Mouse (Mus musculus) midbrain, embryonic 15.5 days (tissue): ENCODE measurements around the gene Tex19.2. TPM values are rescaled to one million over a fixed set of nuclear protein-coding genes. Genes with fewer than 3 reads are reported as not detected.

ENCODE experiments used
- ATAC-seq: fragments of 200-750 bp; cut with Nextera tagmentation; replicated peaks from 2 replicates; pipeline ENCODE4 v1.8.0; 2017; ENCODE audit warnings: moderate TSS enrichment
- H3K27ac ChIP-seq: fragments of 300-500 bp; sonication (generic); 2 replicates; pipeline ENCODE4 v1.5.1; 2015; ENCODE audit warnings: mild to moderate bottlenecking, inconsistent platforms
- H3K27me3 ChIP-seq: fragments of 300-500 bp; sonication (generic); replicated peaks from 2 replicates; pipeline ENCODE4 v1.6.1; 2015; ENCODE audit warnings: inconsistent platforms
- H3K36me3 ChIP-seq: fragments of 300-500 bp; sonication (generic); replicated peaks from 2 replicates; pipeline ENCODE4 v1.6.1; 2015; ENCODE audit warnings: inconsistent platforms
- H3K4me1 ChIP-seq: fragments of 300-500 bp; sonication (generic); 2 replicates; pipeline ENCODE4 v1.6.1; 2015; ENCODE audit warnings: inconsistent platforms
- H3K4me2 ChIP-seq: fragments of 300-500 bp; sonication (generic); 2 replicates; pipeline ENCODE4 v1.6.1; 2015; ENCODE audit warnings: inconsistent platforms, mild to moderate bottlenecking, moderate library complexity
- H3K4me3 ChIP-seq: fragments of 300-500 bp; sonication (generic); 2 replicates; pipeline ENCODE4 v1.5.1; 2015; ENCODE audit warnings: mild to moderate bottlenecking, inconsistent platforms
- H3K9ac ChIP-seq: fragments of 300-500 bp; sonication (generic); 2 replicates; pipeline ENCODE4 v1.6.1; 2015; ENCODE audit warnings: mild to moderate bottlenecking, inconsistent platforms
- H3K9me3 ChIP-seq: fragments of 300-500 bp; sonication (generic); 2 replicates; pipeline ENCODE4 v1.6.1; 2016; ENCODE audit warnings: inconsistent platforms
- WGBS: fragments of 180-500 bp; shearing (Covaris S2); methylation state at CpG from one replicate; pipeline ENCODE4 v1.1.7; 2015; ENCODE audit warnings: mixed read lengths; 5-methylcytosine and 5-hydroxymethylcytosine counted together
- polyA plus RNA-seq: library from polyadenylated mRNA; unstranded; fragments of >200 nt; fragmentation: Nextera tagmentation; extraction: Ambion mirVana; gene quantifications from 2 replicates; pipeline ENCODE4 v1.2.1, GENCODE M21; 2015

Gene Tex19.2
- polyA plus RNA-seq, 1 experiment from 2014 or later = not detected

GRCm38 (mm10) chr11:121129616-121130015 lies 11.1 kb upstream of the Tex19.2 start:
- no peaks in the 10 kb centered on the region for H3K9me3 ChIP-seq
- H3K4me2 ChIP-seq = no peak overlapping the region
- H3K27me3 ChIP-seq = no peaks in the 10 kb centered on the region
- ATAC-seq = no peak
- no peak overlapping the region for H3K4me3 ChIP-seq
- no peak overlapping the region for H3K27ac ChIP-seq
- H3K36me3 ChIP-seq = no peaks in the 10 kb centered on the region
- H3K4me1 ChIP-seq = no peaks in the 10 kb centered on the region
- WGBS = 87% methylated on average over 1 of the region's 1 CpGs
- H3K9ac ChIP-seq = no peak overlapping the region

DNA sequence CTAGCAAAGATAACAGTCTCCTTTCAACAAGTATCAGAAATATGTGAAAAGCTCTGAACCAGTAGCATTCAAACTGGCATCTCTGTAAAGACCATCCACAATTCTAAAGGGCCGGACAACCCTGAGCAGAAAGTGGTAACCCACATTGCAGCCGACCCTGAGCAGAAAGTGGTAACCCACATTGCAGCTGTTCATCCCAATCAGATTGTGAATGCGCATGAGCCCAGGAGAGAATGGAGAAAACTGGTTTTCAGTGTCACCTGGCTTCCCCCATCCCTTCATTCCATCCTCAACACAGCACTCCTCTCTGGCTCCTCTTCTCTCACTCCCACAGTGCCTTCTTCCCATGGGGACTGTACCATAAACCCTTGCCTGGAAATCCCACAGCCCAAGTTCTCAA lies 9.0 kb upstream of the Tex19.2 start:
- Histone ChIP-seq H3K9me3 (no peaks in the 10 kb centered on the region), H3K9ac (no peak overlapping the region), H3K4me2 (no peak overlapping the region), H3K27ac (no peak overlapping the region), H3K27me3 (no peaks in the 10 kb centered on the region), H3K4me3 (no peak overlapping the region), H3K36me3 (no peaks in the 10 kb centered on the region), H3K4me1 (no peaks in the 10 kb centered on the region)
- WGBS = 86% methylated on average over 3 of the region's 3 CpGs
- no peak for ATAC-seq

DNA sequence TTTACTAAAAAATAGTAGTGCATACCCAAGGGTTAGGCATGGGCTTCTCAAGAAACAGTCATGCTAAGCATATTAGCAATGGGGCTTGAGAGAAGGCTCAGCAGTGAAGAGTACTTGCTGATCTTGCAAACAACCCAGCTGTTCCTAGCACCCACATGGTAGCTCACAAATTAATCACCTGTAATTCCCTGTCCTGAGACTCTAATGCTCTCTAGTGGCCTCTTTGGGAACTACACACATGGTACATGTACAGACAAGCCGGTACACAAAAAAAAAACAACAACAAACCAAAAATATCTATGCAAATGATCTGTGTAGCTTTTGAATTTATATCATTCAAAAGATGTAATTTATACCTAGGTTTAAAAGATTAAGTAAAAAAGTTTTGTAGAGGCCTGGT lies 7.9 kb upstream of the Tex19.2 start:
- H3K9me3 ChIP-seq = no peaks in the 10 kb centered on the region
- H3K4me1 ChIP-seq = no peaks in the 10 kb centered on the region
- H3K4me3 ChIP-seq = no peak overlapping the region
- H3K27me3 ChIP-seq = no peaks in the 10 kb centered on the region
- no peaks in the 10 kb centered on the region for H3K36me3 ChIP-seq
- H3K4me2 ChIP-seq = no peak overlapping the region
- no peak for ATAC-seq
- H3K9ac ChIP-seq = no peak overlapping the region
- H3K27ac ChIP-seq = no peak overlapping the region
- 65% methylated on average over 1 of the region's 1 CpGs for WGBS

- 88% methylated on average over 3 of the region's 3 CpGs for WGBS
- Histone ChIP-seq H3K9me3 (no peaks in the 10 kb centered on the region), H3K27ac (no peak overlapping the region), H3K4me1 (no peaks in the 10 kb centered on the region), H3K9ac (no peak overlapping the region), H3K27me3 (no peaks in the 10 kb centered on the region), H3K4me2 (no peak overlapping the region), H3K36me3 (no peaks in the 10 kb centered on the region), H3K4me3 (no peak overlapping the region)
- ATAC-seq = no peak
These were observed 7.2 kb upstream of the Tex19.2 start for GRCm38 (mm10) chr11:121125522-121126172.

GRCm38 (mm10) chr11:121123438-121123837 lies 5.0 kb upstream of the Tex19.2 start:
- ATAC-seq = no peak
- Histone ChIP-seq H3K27ac (no peak overlapping the region), H3K4me1 (no peaks in the 10 kb centered on the region), H3K4me3 (no peak overlapping the region), H3K9ac (no peak overlapping the region), H3K9me3 (no peaks in the 10 kb centered on the region), H3K4me2 (no peak overlapping the region), H3K36me3 (no peaks in the 10 kb centered on the region), H3K27me3 (no peaks in the 10 kb centered on the region)
- 88% methylated on average over 4 of the region's 4 CpGs for WGBS

DNA sequence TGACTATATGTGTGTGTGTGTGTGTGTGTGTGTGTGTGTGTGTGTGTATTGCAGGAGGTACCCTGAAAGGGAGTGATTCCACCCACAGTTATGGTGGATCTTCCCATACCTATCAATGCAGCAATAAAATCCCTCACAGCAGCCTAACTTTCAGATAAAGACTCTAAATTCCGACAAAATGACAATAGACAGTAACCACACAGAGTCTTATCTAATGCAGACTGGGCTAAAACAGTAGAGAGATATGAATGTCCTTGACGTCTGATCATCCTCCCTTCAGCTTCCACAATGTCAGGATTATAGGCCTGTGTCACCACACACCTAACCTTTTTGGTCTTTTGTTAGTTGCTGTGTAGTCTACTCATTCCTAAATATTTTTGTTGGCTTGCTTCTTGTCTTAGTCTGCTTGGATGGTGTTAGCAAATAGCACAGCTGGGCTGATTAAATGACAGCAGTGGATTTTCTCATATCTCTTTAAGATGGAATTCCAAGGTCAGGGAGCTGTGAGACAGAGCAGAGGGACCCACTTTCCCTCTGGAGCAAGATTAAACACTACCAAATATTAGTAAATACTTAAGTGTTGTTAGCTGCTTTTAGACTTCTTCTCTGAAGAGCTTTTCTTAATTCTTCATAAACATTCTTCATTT lies 3.7 kb upstream of the Tex19.2 start:
- H3K4me3 ChIP-seq = no peak overlapping the region
- WGBS = 77% methylated on average over 2 of the region's 2 CpGs
- no peak for ATAC-seq
- H3K4me1 ChIP-seq = no peaks in the 10 kb centered on the region
- H3K4me2 ChIP-seq = no peak overlapping the region
- no peak overlapping the region for H3K27ac ChIP-seq
- no peak overlapping the region for H3K9ac ChIP-seq
- no peaks in the 10 kb centered on the region for H3K27me3 ChIP-seq
- no peaks in the 10 kb centered on the region for H3K36me3 ChIP-seq
- H3K9me3 ChIP-seq = no peaks in the 10 kb centered on the region

DNA sequence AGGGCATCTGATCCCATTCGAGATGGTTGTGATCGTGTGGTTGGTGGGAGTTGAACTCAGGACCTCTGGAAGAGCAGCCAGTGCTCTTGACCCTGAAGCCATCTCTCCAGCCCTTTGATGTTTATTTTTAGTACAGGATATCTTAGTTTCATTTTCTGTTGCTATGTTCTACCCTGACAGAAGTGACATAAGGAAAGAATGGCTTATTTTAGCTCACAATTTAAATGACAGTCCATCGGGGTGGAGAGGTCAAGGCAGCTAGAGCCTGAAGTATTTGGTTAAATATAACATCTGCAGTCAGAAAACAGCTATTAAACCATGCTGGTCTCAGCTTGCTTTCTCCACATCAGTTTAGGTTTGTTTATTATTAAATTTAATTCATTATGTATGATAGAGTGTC lies 2.7 kb upstream of the Tex19.2 start:
- ATAC-seq = no peak
- Histone ChIP-seq H3K4me3 (no peak overlapping the region), H3K4me2 (no peak overlapping the region), H3K9me3 (no peaks in the 10 kb centered on the region), H3K27me3 (no peaks in the 10 kb centered on the region), H3K36me3 (no peaks in the 10 kb centered on the region), H3K9ac (no peak overlapping the region), H3K4me1 (no peaks in the 10 kb centered on the region), H3K27ac (no peak overlapping the region)
- 82% methylated on average over 3 of the region's 3 CpGs for WGBS

DNA sequence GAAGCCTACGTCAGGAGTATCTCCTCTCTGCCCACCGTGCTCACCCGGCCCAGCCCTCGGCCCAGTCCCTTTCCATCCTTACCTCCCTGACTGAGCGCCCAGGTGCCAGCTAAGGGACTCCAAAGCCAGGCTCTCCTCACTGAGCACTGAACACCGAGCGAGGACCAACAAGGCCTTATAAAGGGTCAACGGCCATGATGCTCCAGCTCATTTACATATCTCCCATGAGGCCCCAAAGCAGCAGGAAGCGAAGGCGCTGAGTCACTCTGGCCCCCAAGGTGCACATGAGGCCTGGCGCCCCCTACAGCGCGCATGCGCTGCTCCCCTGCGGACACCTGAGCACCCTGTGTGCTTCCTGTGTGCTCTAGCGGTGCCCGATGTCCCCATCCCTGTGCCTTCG lies 371 bp downstream of the Tex19.2 start:
- H3K4me3 ChIP-seq = no peak overlapping the region
- no peak overlapping the region for H3K9ac ChIP-seq
- WGBS = 94% methylated on average over 18 of the region's 18 CpGs
- no peak overlapping the region for H3K27ac ChIP-seq
- H3K4me1 ChIP-seq = no peaks in the 10 kb centered on the region
- H3K9me3 ChIP-seq = no peaks in the 10 kb centered on the region
- H3K27me3 ChIP-seq = no peaks in the 10 kb centered on the region
- no peaks in the 10 kb centered on the region for H3K36me3 ChIP-seq
- no peak overlapping the region for H3K4me2 ChIP-seq
- ATAC-seq = no peak

DNA sequence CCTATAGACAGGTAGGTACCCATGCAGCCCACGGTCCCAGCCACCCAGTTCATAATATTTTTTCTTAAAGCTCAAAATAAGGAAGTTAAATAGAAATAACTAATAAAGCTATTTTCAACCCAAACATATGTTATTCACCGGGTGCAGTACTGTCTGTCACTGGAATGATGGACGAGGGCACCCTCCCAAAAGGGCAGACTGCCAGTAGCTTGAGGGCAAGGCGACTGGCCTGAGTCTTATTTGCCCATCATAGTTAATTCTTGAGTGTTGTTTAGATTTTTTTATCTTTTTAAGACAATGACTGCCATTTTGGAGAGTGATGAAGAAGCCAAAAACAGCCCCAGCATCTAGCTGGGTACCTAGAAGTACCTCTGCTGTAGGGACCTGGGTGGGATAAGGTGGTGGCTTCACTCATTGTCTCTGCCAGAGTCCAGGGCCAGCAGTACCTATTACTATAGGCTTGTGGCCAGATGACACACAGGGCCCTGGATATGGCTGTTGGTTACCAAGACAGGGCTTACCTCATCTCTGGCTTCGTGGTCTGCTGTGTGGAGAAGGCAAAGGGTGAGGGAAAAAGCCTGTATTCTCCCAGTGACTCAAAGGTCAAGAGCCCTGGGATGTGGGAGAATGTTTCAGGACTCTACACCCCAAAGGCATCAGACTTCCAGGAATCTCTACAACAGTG lies 6.2 kb downstream of the Tex19.2 start:
- H3K4me2 ChIP-seq = no peak overlapping the region
- ATAC-seq = no peak
- no peak overlapping the region for H3K9ac ChIP-seq
- H3K27ac ChIP-seq = no peak overlapping the region
- H3K9me3 ChIP-seq = no peaks in the 10 kb centered on the region
- WGBS = 84% methylated on average over 5 of the region's 5 CpGs
- no peaks in the 10 kb centered on the region for H3K36me3 ChIP-seq
- H3K27me3 ChIP-seq = no peaks in the 10 kb centered on the region
- H3K4me1 ChIP-seq = peaks cover 2% of the 10 kb centered on the region; the same call in 1 of the 2 replicates
- H3K4me3 ChIP-seq = no peak overlapping the region

DNA sequence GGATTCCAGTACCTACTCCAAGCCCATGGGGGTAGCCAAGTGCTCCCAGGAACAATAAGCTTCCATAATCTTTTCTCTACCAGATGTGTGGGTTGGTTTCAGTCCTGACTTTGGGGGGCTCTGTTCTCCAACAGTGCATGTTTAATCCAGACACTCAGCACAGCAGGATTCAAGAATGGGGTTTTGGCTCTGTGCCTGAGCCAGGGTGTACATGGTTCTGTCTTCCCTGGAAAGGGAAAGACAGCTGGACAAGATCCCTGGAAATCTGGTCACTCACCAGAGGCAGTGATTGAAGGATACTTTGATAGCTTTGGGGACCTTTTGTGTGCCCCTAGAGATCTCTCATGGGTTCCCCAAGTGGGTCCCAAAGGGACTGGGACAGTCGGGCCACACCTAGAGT lies 6.9 kb downstream of the Tex19.2 start:
- H3K27me3 ChIP-seq = no peaks in the 10 kb centered on the region
- WGBS = 90% methylated on average over 1 of the region's 1 CpGs
- H3K4me3 ChIP-seq = no peak overlapping the region
- no peak overlapping the region for H3K27ac ChIP-seq
- H3K4me2 ChIP-seq = no peak overlapping the region
- no peaks in the 10 kb centered on the region for H3K36me3 ChIP-seq
- no peaks in the 10 kb centered on the region for H3K9me3 ChIP-seq
- no peak overlapping the region for H3K9ac ChIP-seq
- no peak for ATAC-seq
- peaks cover 2% of the 10 kb centered on the region; the same call in 1 of the 2 replicates for H3K4me1 ChIP-seq

DNA sequence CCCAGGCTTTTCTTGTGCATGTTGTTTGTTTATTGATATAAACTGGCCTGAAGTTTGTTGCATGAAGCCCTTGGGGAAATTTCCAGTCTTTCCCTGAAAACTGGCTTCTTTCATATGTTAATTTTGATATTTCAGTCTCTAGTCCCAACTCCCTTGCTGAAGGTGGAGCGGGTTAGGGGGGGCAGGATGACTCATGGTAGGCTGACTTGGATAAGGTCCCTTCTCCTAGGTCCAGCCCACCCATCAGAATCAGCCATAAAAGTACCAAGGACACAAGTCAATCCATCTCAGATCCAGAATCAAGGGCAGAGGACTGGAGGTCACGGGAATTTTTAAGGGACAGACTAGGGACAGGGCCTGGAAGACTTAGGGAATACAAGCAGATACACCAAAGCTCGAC lies 7.4 kb downstream of the Tex19.2 start:
- Histone ChIP-seq H3K4me2 (no peak overlapping the region), H3K36me3 (no peaks in the 10 kb centered on the region), H3K4me3 (no peak overlapping the region), H3K9me3 (no peaks in the 10 kb centered on the region), H3K9ac (no peak overlapping the region), H3K27me3 (no peaks in the 10 kb centered on the region), H3K4me1 (peaks cover 2% of the 10 kb centered on the region; the same call in 1 of the 2 replicates), H3K27ac (no peak overlapping the region)
- no peak for ATAC-seq
- 84% methylated on average over 3 of the region's 3 CpGs for WGBS

GRCm38 (mm10) chr11:121109986-121110385 lies 8.5 kb downstream of the Tex19.2 start:
- Histone ChIP-seq H3K4me3 (no peak overlapping the region), H3K9me3 (no peaks in the 10 kb centered on the region), H3K9ac (no peak overlapping the region), H3K27me3 (no peaks in the 10 kb centered on the region), H3K4me1 (peaks cover 2% of the 10 kb centered on the region; the same call in 1 of the 2 replicates), H3K27ac (no peak overlapping the region), H3K36me3 (no peaks in the 10 kb centered on the region), H3K4me2 (no peak overlapping the region)
- ATAC-seq = no peak
- WGBS = 9% methylated on average over 2 of the region's 2 CpGs

GRCm38 (mm10) chr11:121108061-121108460 lies 10.4 kb downstream of the Tex19.2 start:
- 83% methylated on average over 9 of the region's 9 CpGs for WGBS

More at GRCm38 (mm10) chr11:121108061-121108460, 10.4 kb downstream of the Tex19.2 start:
- Histone ChIP-seq H3K4me2 (no peak overlapping the region), H3K9me3 (no peaks in the 10 kb centered on the region), H3K9ac (no peak overlapping the region), H3K27ac (no peak overlapping the region), H3K27me3 (no peaks in the 10 kb centered on the region), H3K4me3 (no peak overlapping the region), H3K4me1 (peaks cover 2% of the 10 kb centered on the region; the same call in 1 of the 2 replicates), H3K36me3 (no peaks in the 10 kb centered on the region)
- no peak for ATAC-seq
